Mouse (Mus musculus): ENCODE data around the gene Vps36. TPM values are rescaled to one million over a fixed set of nuclear protein-coding genes. Genes with fewer than 3 reads are reported as not detected.

Gene Vps36
- total RNA-seq, 2 experiments from 2014 or later: 29.0 to 31.1 TPM

GRCm38 (mm10) chr8:22209012-22209411, 16.4 kb downstream of the Vps36 start:
- no peak for DNase-seq

GRCm38 (mm10) chr8:22214826-22215225, 22.2 kb downstream of the Vps36 start:
- DNase-seq: no peak

GRCm38 (mm10) chr8:22226361-22226760, 33.8 kb downstream of the Vps36 start:
- DNase-seq: no peak

GRCm38 (mm10) chr8:22227061-22227877, 34.7 kb downstream of the Vps36 start, which contains the start of gene Thsd1:
Thsd1 (plus strand) TSS chr8:22227313.
- peak; percentile 69 for DNase-seq

GRCm38 (mm10) chr8:22228621-22229020, 36.0 kb downstream of the Vps36 start:
- DNase-seq: no peak

GRCm38 (mm10) chr8:22242986-22243385, 50.4 kb downstream of the Vps36 start:
- DNase-seq: no peak

- DNase-seq: no peak
These were observed 53.1 kb downstream of the Vps36 start for GRCm38 (mm10) chr8:22245663-22246062.

GRCm38 (mm10) chr8:22247956-22248355, 55.3 kb downstream of the Vps36 start:
- no peak for DNase-seq

- DNase-seq: no peak
These were observed 56.5 kb downstream of the Vps36 start for GRCm38 (mm10) chr8:22249080-22249479.

- peak; percentile 14 for DNase-seq
These were observed 66.4 kb downstream of the Vps36 start for GRCm38 (mm10) chr8:22258946-22259450.

GRCm38 (mm10) chr8:22259531-22259930, 66.9 kb downstream of the Vps36 start:
- DNase-seq: no peak

GRCm38 (mm10) chr8:22260091-22260722, 67.6 kb downstream of the Vps36 start:
- DNase-seq: no peak

- no peak for DNase-seq
These were observed 69.7 kb downstream of the Vps36 start for GRCm38 (mm10) chr8:22262267-22262666.

GRCm38 (mm10) chr8:22264292-22264691, 71.7 kb downstream of the Vps36 start:
- no peak for DNase-seq

- DNase-seq: peak; percentile 13
These were observed 72.2 kb downstream of the Vps36 start for GRCm38 (mm10) chr8:22264787-22265186.

GRCm38 (mm10) chr8:22265194-22265593, 72.6 kb downstream of the Vps36 start:
- DNase-seq: no peak

GRCm38 (mm10) chr8:22266809-22267208, 74.2 kb downstream of the Vps36 start:
- no peak for DNase-seq

Other genes starting within 250 kb of the Vps36 start
- gene Defb13, start 246.0 kb upstream of the Vps36 start, total RNA-seq (2021): not detected
- not detected for gene Fam90a1a, start 234.1 kb upstream of the Vps36 start, total RNA-seq (2021)
- gene Ccdc70, start 223.0 kb upstream of the Vps36 start, total RNA-seq (2021): not detected
- under 1 TPM in 1 of 2 experiments, not detected in 1; 0.20 TPM for gene Atp7b, start 132.5 kb upstream of the Vps36 start, total RNA-seq (2021)
- 10 to 100 TPM in 1 of 2 experiments, 1 to 10 TPM in 1; 8.8 to 11.2 TPM for gene Alg11, start 132.1 kb upstream of the Vps36 start, total RNA-seq (2021)
- gene Nek5, start 67.8 kb upstream of the Vps36 start, total RNA-seq (2021): not detected
- 1 to 10 TPM; 2.6 to 2.7 TPM for gene Nek3, start 26.4 kb upstream of the Vps36 start, total RNA-seq (2021)
- gene Ckap2, start 7.0 kb upstream of the Vps36 start, total RNA-seq (2021): 10 to 100 TPM in 1 of 2 experiments, 1 to 10 TPM in 1; 8.7 to 10.1 TPM
- 1 to 10 TPM; 5.0 to 5.9 TPM for gene Thsd1, start 34.5 kb downstream of the Vps36 start, total RNA-seq (2021)
- gene Tpte, start 90.6 kb downstream of the Vps36 start, total RNA-seq (2021): under 1 TPM in 1 of 2 experiments, not detected in 1; 0.14 TPM
- 10 to 100 TPM; 12.5 to 13.4 TPM for gene Slc25a15, start 205.8 kb downstream of the Vps36 start, total RNA-seq (2021)
- 10 to 100 TPM; 35.3 to 41.6 TPM for gene Mrps31, start 218.6 kb downstream of the Vps36 start, total RNA-seq (2021)

All from gastrocnemius, postnatal 10 days (tissue).